Mouse (Mus musculus) 3134 (cell line): Measurements from ENCODE around the gene Dhrs3.
A peak's percentile ranks its signal among the peaks of the same experiment; 100 is the strongest.

Experiments used
- DNase-seq: peaks from one replicate; pipeline ENCODE4 v3.0.0-alpha.2; 2011; ENCODE audit warnings: low spot score; ENCODE audit not compliant: insufficient read length; ENCODE audit errors: extremely low read depth

The Dhrs3 gene

GRCm38 (mm10) chr4:144896321-144896720 lies 3.7 kb downstream of the Dhrs3 start:
- no peak for DNase-seq

- DNase-seq: no peak
Observed at GRCm38 (mm10) chr4:144898036-144898649, 5.5 kb downstream of the Dhrs3 start.

- DNase-seq: no peak
Observed at GRCm38 (mm10) chr4:144898737-144899136, 6.1 kb downstream of the Dhrs3 start.

GRCm38 (mm10) chr4:144901561-144902111 lies 9.0 kb downstream of the Dhrs3 start:
- no peak for DNase-seq

GRCm38 (mm10) chr4:144903088-144903487 lies 10.5 kb downstream of the Dhrs3 start:
- no peak for DNase-seq

- no peak for DNase-seq
Observed at GRCm38 (mm10) chr4:144903932-144904331, 11.3 kb downstream of the Dhrs3 start.

- no peak for DNase-seq
Observed at GRCm38 (mm10) chr4:144905128-144905527, 12.5 kb downstream of the Dhrs3 start.

GRCm38 (mm10) chr4:144906001-144906889 lies 13.6 kb downstream of the Dhrs3 start:
- peak; percentile 31 for DNase-seq

- DNase-seq: no peak
Observed at GRCm38 (mm10) chr4:144906978-144907703, 14.5 kb downstream of the Dhrs3 start.

GRCm38 (mm10) chr4:144908825-144909224 lies 16.2 kb downstream of the Dhrs3 start:
- no peak for DNase-seq

GRCm38 (mm10) chr4:144910281-144910680 lies 17.7 kb downstream of the Dhrs3 start:
- no peak for DNase-seq

- DNase-seq: no peak
Observed at GRCm38 (mm10) chr4:144913298-144914152, 20.9 kb downstream of the Dhrs3 start.

GRCm38 (mm10) chr4:144916520-144916919 lies 23.9 kb downstream of the Dhrs3 start:
- no peak for DNase-seq

- DNase-seq: no peak
Observed at GRCm38 (mm10) chr4:144917101-144917500, 24.5 kb downstream of the Dhrs3 start.

- no peak for DNase-seq
Observed at GRCm38 (mm10) chr4:144918501-144918900, 25.9 kb downstream of the Dhrs3 start.

GRCm38 (mm10) chr4:144928693-144929436 lies 36.2 kb downstream of the Dhrs3 start:
- no peak for DNase-seq

GRCm38 (mm10) chr4:144929811-144930221 lies 37.2 kb downstream of the Dhrs3 start:
- peak; percentile 88 for DNase-seq

- peak; percentile 68 for DNase-seq
Observed at GRCm38 (mm10) chr4:144930366-144930765, 37.7 kb downstream of the Dhrs3 start.

- no peak for DNase-seq
Observed at GRCm38 (mm10) chr4:144931167-144931566, 38.5 kb downstream of the Dhrs3 start.
